Mouse (Mus musculus) liver, embryonic 15.5 days (tissue): ENCODE measurements around the gene Samd4b. TPM values are rescaled to one million over a fixed set of nuclear protein-coding genes. Genes with fewer than 3 reads are reported as not detected.
A peak's percentile ranks its signal among the peaks of the same experiment; 100 is the strongest.

Experiments
- ATAC-seq: fragments of 200-750 bp; cut with Nextera tagmentation; 2 replicates; pipeline ENCODE4 v1.8.0; 2017; ENCODE audit warnings: moderate number of reproducible peaks, mild to moderate bottlenecking, moderate library complexity; ENCODE audit not compliant: insufficient read depth
- H3K27ac ChIP-seq: fragments of 300-500 bp; sonication (generic); replicated peaks from 2 replicates; pipeline ENCODE4 v1.5.1; 2015; ENCODE audit warnings: mild to moderate bottlenecking, inconsistent platforms
- H3K27me3 ChIP-seq: fragments of 300-500 bp; sonication (generic); 2 replicates; pipeline ENCODE4 v1.6.1; 2015; ENCODE audit warnings: mild to moderate bottlenecking, inconsistent platforms
- H3K36me3 ChIP-seq: fragments of 300-500 bp; sonication (generic); replicated peaks from 2 replicates; pipeline ENCODE4 v1.6.1; 2015; ENCODE audit warnings: moderate library complexity, mild to moderate bottlenecking, inconsistent platforms
- H3K4me1 ChIP-seq: fragments of 300-500 bp; sonication (generic); replicated peaks from 2 replicates; pipeline ENCODE4 v1.6.1; 2015; ENCODE audit warnings: inconsistent platforms
- H3K4me2 ChIP-seq: fragments of 300-500 bp; sonication (generic); 2 replicates; pipeline ENCODE4 v1.6.1; 2015; ENCODE audit warnings: moderate library complexity, mild to moderate bottlenecking, inconsistent platforms
- H3K4me3 ChIP-seq: fragments of 300-500 bp; sonication (generic); replicated peaks from 2 replicates; pipeline ENCODE4 v1.5.1; 2015; ENCODE audit warnings: mild to moderate bottlenecking, inconsistent platforms
- H3K9ac ChIP-seq: fragments of 300-500 bp; sonication (generic); 2 replicates; pipeline ENCODE4 v1.6.1; 2015; ENCODE audit warnings: moderate library complexity, mild to moderate bottlenecking, inconsistent platforms
- H3K9me3 ChIP-seq: fragments of 300-500 bp; sonication (generic); replicated peaks from 2 replicates; pipeline ENCODE4 v1.6.1; 2016; ENCODE audit warnings: inconsistent platforms
- WGBS: fragments of 180-500 bp; shearing (Covaris S2); methylation state at CpG from one replicate; pipeline ENCODE4 v1.1.7; 2015; ENCODE audit warnings: mixed read lengths; ENCODE audit not compliant: insufficient replicate concordance; 5-methylcytosine and 5-hydroxymethylcytosine counted together
- microRNA-seq: library from miRNA; unstranded; fragments of <30 nt; microRNA quantifications from one replicate; pipeline ENCODE4, GENCODE M21; 2016
- polyA plus RNA-seq: library from polyadenylated mRNA; unstranded; fragments of >200 nt; fragmentation: Nextera tagmentation; extraction: Ambion mirVana; gene quantifications from 2 replicates; pipeline ENCODE4 v1.2.1, GENCODE M21; 2015

Samd4b gene
- polyA plus RNA-seq, 1 experiment from 2014 or later, result 5.6 TPM

- H3K27me3 ChIP-seq, result no peaks in the 10 kb centered on the region
- no peak overlapping the region for H3K4me3 ChIP-seq
- H3K9ac ChIP-seq, result no peak overlapping the region
- no peak for ATAC-seq
- no peak overlapping the region for H3K4me2 ChIP-seq
- WGBS, result 94% methylated on average over 2 of the region's 2 CpGs
- peaks cover 48% of the 10 kb centered on the region for H3K4me1 ChIP-seq
- no peaks in the 10 kb centered on the region for H3K9me3 ChIP-seq
- peaks cover 33% of the 10 kb centered on the region for H3K36me3 ChIP-seq
- no peak overlapping the region for H3K27ac ChIP-seq
These were observed 244.7 kb downstream of the Samd4b start for GRCm38 (mm10) chr7:28353267-28353666.

GRCm38 (mm10) chr7:28351676-28352191 is 246.2 kb downstream of the Samd4b start:
- H3K4me2 ChIP-seq, result peak overlapping the region; percentile 90
- H3K4me3 ChIP-seq, result peak overlapping the region; percentile 82
- H3K27me3 ChIP-seq, result no peaks in the 10 kb centered on the region
- H3K9ac ChIP-seq, result peak overlapping the region; percentile 91
- 7% methylated on average over 4 of the region's 4 CpGs for WGBS
- ATAC-seq, result no peak
- H3K9me3 ChIP-seq, result no peaks in the 10 kb centered on the region
- H3K4me1 ChIP-seq, result peaks cover 33% of the 10 kb centered on the region
- peak overlapping the region; percentile 52 for H3K27ac ChIP-seq
- peaks cover 33% of the 10 kb centered on the region for H3K36me3 ChIP-seq

GRCm38 (mm10) chr7:28350155-28350883 is 247.6 kb downstream of the Samd4b start, which contains the start of gene Rps16:
Gene Rps16 (plus strand): TSS chr7:28350652.
- peak within 1 kb of the TSS; percentile 91 for H3K9ac ChIP-seq
- peak within 1 kb of the TSS; percentile 82 for H3K4me3 ChIP-seq
- H3K36me3 ChIP-seq, result peaks cover 33% of the 10 kb centered on the region
- under 1% methylated on average over 50 of the region's 50 CpGs for WGBS
- H3K27me3 ChIP-seq, result no peaks in the 10 kb centered on the region
- H3K4me2 ChIP-seq, result peak within 1 kb of the TSS; percentile 90
- peak within 1 kb of the TSS; percentile 86 for H3K27ac ChIP-seq
- peak; percentile 93 for ATAC-seq
- peaks cover 31% of the 10 kb centered on the region for H3K4me1 ChIP-seq
- no peaks in the 10 kb centered on the region for H3K9me3 ChIP-seq

Small RNA genes within 50 kb of the gene (microRNA-seq; reads per million reads assigned to microRNA genes)
- gene Mir7049, result 2.0 reads per million

Other genes with a start within 250 kb of the Samd4b start
- gene Rps16, start 247.5 kb downstream of the Samd4b start, polyA plus RNA-seq, result 540 and 619 TPM in 2 replicates
- gene Plekhg2, start 225.5 kb downstream of the Samd4b start, polyA plus RNA-seq, result 4.5 and 5.1 TPM in 2 replicates
- 8.3 and 8.8 TPM in 2 replicates for gene Zfp36, start 217.9 kb downstream of the Samd4b start, polyA plus RNA-seq
- 23.9 and 25.6 TPM in 2 replicates for gene Med29, start 205.4 kb downstream of the Samd4b start, polyA plus RNA-seq
- 24.6 and 26.2 TPM in 2 replicates for gene Paf1, start 205.2 kb downstream of the Samd4b start, polyA plus RNA-seq
- gene Gmfg, start 160.7 kb downstream of the Samd4b start, polyA plus RNA-seq, result 32.4 and 35.6 TPM in 2 replicates
- gene Lrfn1, start 146.2 kb downstream of the Samd4b start, polyA plus RNA-seq, result 0.09 and 0.20 TPM in 2 replicates
- gene Ifnl2, start 87.7 kb downstream of the Samd4b start, polyA plus RNA-seq, result not detected in 2 replicates
- gene Ifnl3, start 75.3 kb downstream of the Samd4b start, polyA plus RNA-seq, result not detected in 2 replicates
- 0.68 TPM in 1 of 2 replicates, not detected in the other for gene Sycn, start 57.3 kb downstream of the Samd4b start, polyA plus RNA-seq
- gene Nccrp1, start 50.9 kb downstream of the Samd4b start, polyA plus RNA-seq, result not detected in 2 replicates
- gene Pak4, start within 50 bp of the Samd4b start, polyA plus RNA-seq, result 17.9 and 19.2 TPM in 2 replicates
- gene Acp7, start 33.2 kb upstream of the Samd4b start, polyA plus RNA-seq, result not detected in 2 replicates
- gene Fbxo27, start 94.7 kb upstream of the Samd4b start, polyA plus RNA-seq, result 0.15 and 0.24 TPM in 2 replicates
- gene Fbxo17, start 118.7 kb upstream of the Samd4b start, polyA plus RNA-seq, result 1.1 and 1.3 TPM in 2 replicates
- gene Mrps12, start 143.7 kb upstream of the Samd4b start, polyA plus RNA-seq, result 73.3 and 77.7 TPM in 2 replicates
- 12.2 and 12.4 TPM in 2 replicates for gene Sars2, start 143.8 kb upstream of the Samd4b start, polyA plus RNA-seq
- not detected in 2 replicates for gene Ccer2, start 158.0 kb upstream of the Samd4b start, polyA plus RNA-seq
- gene Sirt2, start 168.6 kb upstream of the Samd4b start, polyA plus RNA-seq, result 25.9 and 26.0 TPM in 2 replicates
- 29.4 and 33.3 TPM in 2 replicates for gene Nfkbib, start 169.4 kb upstream of the Samd4b start, polyA plus RNA-seq
- 9.4 and 10.2 TPM in 2 replicates for gene Rinl, start 190.8 kb upstream of the Samd4b start, polyA plus RNA-seq
- 79.3 and 86.9 TPM in 2 replicates for gene Hnrnpl, start 210.4 kb upstream of the Samd4b start, polyA plus RNA-seq
- gene Ech1, start 227.1 kb upstream of the Samd4b start, polyA plus RNA-seq, result 125 and 148 TPM in 2 replicates
- 4.8 and 6.4 TPM in 2 replicates for gene Lgals4, start 235.7 kb upstream of the Samd4b start, polyA plus RNA-seq